Mouse (Mus musculus): ENCODE data around the gene Ace3. TPM values are rescaled to one million over a fixed set of nuclear protein-coding genes. Genes with fewer than 3 reads are reported as not detected.

Gene Ace3
- polyA plus RNA-seq, 1 experiment from 2014 or later: not detected

DNA sequence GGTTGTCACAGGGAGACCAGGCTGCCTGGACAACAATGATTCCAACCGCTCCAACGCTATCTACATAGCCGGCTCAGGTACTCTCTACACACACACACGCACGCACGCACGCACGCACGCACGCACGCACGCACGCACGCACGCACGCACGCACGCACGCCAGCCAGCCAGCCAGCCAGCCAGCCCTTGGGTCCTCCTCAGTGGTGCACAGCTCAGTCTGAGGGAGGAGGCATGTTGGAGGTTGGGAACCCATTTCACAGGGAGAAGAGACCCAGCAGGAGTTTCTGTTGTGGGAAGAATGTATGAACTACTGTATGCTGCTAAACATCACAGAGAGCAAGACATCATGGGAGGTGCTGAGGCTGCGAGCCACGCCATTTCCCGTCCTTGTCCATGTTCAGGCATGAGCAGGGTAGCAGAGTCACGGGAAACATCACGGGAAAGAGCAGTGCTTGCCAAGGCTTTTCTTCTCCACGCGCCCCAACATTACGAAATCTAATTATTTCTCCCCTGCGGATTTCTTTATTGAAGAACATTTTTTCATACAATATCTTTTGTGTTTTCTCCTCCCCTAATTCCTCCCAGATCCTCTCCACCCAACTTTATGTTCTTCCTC lies 38.6 kb upstream of the Ace3 start:
- Histone ChIP-seq H3K9me3 (ENCODE audit: control insufficient read depth, low read length) (no peaks in the 10 kb centered on the region), H3K4me3 (ENCODE audit: low read depth, low read length) (no peak overlapping the region), H3K4me1 (ENCODE audit: control insufficient read depth, insufficient read depth, low read length) (no peaks in the 10 kb centered on the region), H3K4me2 (ENCODE audit: low read depth) (no peak overlapping the region), H3K9ac (ENCODE audit: low read length) (no peak overlapping the region), H3K27ac (ENCODE audit: low read depth, low read length) (no peak overlapping the region), H3K36me3 (ENCODE audit: control insufficient read depth, insufficient read depth, low read length) (no peaks in the 10 kb centered on the region), H3K27me3 (ENCODE audit: control insufficient read depth, insufficient read depth, low read length) (no peaks in the 10 kb centered on the region)
- ATAC-seq (ENCODE audit: insufficient read depth, low FRiP score, low TSS enrichment) (no peak), DNase-seq (ENCODE audit: low spot score) (no peak)
- WGBS: 93% methylated on average over 28 of the region's 28 CpGs

- 62% methylated on average over 6 of the region's 6 CpGs for WGBS
- Histone ChIP-seq H3K9me3 (ENCODE audit: control insufficient read depth, low read length) (no peaks in the 10 kb centered on the region), H3K4me1 (ENCODE audit: control insufficient read depth, insufficient read depth, low read length) (no peaks in the 10 kb centered on the region), H3K4me3 (ENCODE audit: low read depth, low read length) (no peak overlapping the region), H3K27ac (ENCODE audit: low read depth, low read length) (no peak overlapping the region), H3K9ac (ENCODE audit: low read length) (no peak overlapping the region), H3K4me2 (ENCODE audit: low read depth) (no peak overlapping the region), H3K36me3 (ENCODE audit: control insufficient read depth, insufficient read depth, low read length) (no peaks in the 10 kb centered on the region), H3K27me3 (ENCODE audit: control insufficient read depth, insufficient read depth, low read length) (no peaks in the 10 kb centered on the region)
- no peak for DNase-seq (ENCODE audit: low spot score)
- no peak for ATAC-seq (ENCODE audit: insufficient read depth, low FRiP score, low TSS enrichment)
These were observed 37.0 kb upstream of the Ace3 start for GRCm38 (mm10) chr11:105957501-105957900.

- no peak overlapping the region for H3K9ac ChIP-seq (ENCODE audit: low read length)
- H3K4me2 ChIP-seq (ENCODE audit: low read depth): no peak overlapping the region
- no peak overlapping the region for H3K27ac ChIP-seq (ENCODE audit: low read depth, low read length)
- no peaks in the 10 kb centered on the region for H3K9me3 ChIP-seq (ENCODE audit: control insufficient read depth, low read length)
- H3K27me3 ChIP-seq (ENCODE audit: control insufficient read depth, insufficient read depth, low read length): no peaks in the 10 kb centered on the region
- no peaks in the 10 kb centered on the region for H3K36me3 ChIP-seq (ENCODE audit: control insufficient read depth, insufficient read depth, low read length)
- 71% methylated on average over 1 of the region's 1 CpGs for WGBS
- no peaks in the 10 kb centered on the region for H3K4me1 ChIP-seq (ENCODE audit: control insufficient read depth, insufficient read depth, low read length)
- no peak overlapping the region for H3K4me3 ChIP-seq (ENCODE audit: low read depth, low read length)
- ATAC-seq (ENCODE audit: insufficient read depth, low FRiP score, low TSS enrichment) (no peak), DNase-seq (ENCODE audit: low spot score) (no peak)
These were observed 35.9 kb upstream of the Ace3 start for GRCm38 (mm10) chr11:105958566-105958965.

DNA sequence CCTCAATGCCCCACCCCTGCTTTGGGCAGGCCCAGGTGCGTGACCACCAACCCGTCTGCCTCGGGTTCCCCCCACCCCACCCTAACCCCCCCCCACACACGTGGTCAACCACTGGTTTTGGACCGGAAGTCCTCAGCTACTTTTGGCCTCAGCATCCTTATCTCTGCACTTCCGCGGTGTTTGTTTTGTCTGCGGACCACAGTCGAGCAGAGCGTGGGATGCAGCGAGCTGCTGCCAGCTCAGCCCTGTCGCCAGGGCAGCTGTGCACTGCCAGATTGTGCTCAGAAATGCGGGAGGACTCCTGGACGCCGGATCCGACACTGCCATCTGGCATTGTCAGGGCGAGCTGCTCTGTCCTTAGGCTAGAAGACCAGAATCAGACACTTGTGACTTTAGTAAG lies 35.1 kb upstream of the Ace3 start:
- no peaks in the 10 kb centered on the region for H3K27me3 ChIP-seq (ENCODE audit: control insufficient read depth, insufficient read depth, low read length)
- no peaks in the 10 kb centered on the region for H3K36me3 ChIP-seq (ENCODE audit: control insufficient read depth, insufficient read depth, low read length)
- no peaks in the 10 kb centered on the region for H3K4me1 ChIP-seq (ENCODE audit: control insufficient read depth, insufficient read depth, low read length)
- no peaks in the 10 kb centered on the region for H3K9me3 ChIP-seq (ENCODE audit: control insufficient read depth, low read length)
- H3K4me2 ChIP-seq (ENCODE audit: low read depth): no peak overlapping the region
- DNase-seq (ENCODE audit: low spot score) (no peak), ATAC-seq (ENCODE audit: insufficient read depth, low FRiP score, low TSS enrichment) (no peak)
- no peak overlapping the region for H3K27ac ChIP-seq (ENCODE audit: low read depth, low read length)
- no peak overlapping the region for H3K9ac ChIP-seq (ENCODE audit: low read length)
- 62% methylated on average over 17 of the region's 17 CpGs for WGBS
- H3K4me3 ChIP-seq (ENCODE audit: low read depth, low read length): no peak overlapping the region

DNA sequence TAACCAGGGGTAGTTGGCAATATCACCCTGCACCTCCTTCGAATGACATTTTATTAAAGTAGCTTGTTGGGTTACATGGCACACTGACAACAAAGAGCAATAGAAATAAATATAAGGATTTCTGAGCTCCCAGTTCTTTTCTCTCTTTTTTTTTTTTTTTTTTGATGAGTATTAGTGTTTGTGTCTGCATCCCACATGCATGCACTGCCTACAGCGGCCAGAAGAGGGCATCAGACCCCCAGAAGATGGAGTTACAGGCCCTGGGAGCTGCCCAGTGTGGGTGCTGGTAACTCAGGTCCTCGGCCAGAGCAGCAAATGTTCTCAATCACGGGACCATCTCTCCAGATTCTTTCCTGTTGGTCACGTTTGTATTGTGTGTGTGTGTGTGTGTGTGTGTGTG lies 29.8 kb upstream of the Ace3 start:
- Histone ChIP-seq H3K27ac (ENCODE audit: low read depth, low read length) (no peak overlapping the region), H3K36me3 (ENCODE audit: control insufficient read depth, insufficient read depth, low read length) (no peaks in the 10 kb centered on the region), H3K4me3 (ENCODE audit: low read depth, low read length) (no peak overlapping the region), H3K9ac (ENCODE audit: low read length) (no peak overlapping the region), H3K4me1 (ENCODE audit: control insufficient read depth, insufficient read depth, low read length) (0 out of 2 replicates have a peak, but pooled peaks cover 2% of the 10 kb centered on the region), H3K27me3 (ENCODE audit: control insufficient read depth, insufficient read depth, low read length) (peaks cover 27% of the 10 kb centered on the region), H3K9me3 (ENCODE audit: control insufficient read depth, low read length) (no peaks in the 10 kb centered on the region), H3K4me2 (ENCODE audit: low read depth) (no peak overlapping the region)
- DNase-seq (ENCODE audit: low spot score) (no peak), ATAC-seq (ENCODE audit: insufficient read depth, low FRiP score, low TSS enrichment) (no peak)
- 63% methylated on average over 5 of the region's 5 CpGs for WGBS

GRCm38 (mm10) chr11:105966288-105966687 lies 28.2 kb upstream of the Ace3 start:
- Histone ChIP-seq H3K4me3 (ENCODE audit: low read depth, low read length) (no peak overlapping the region), H3K27ac (ENCODE audit: low read depth, low read length) (no peak overlapping the region), H3K9ac (ENCODE audit: low read length) (no peak overlapping the region), H3K4me2 (ENCODE audit: low read depth) (no peak overlapping the region), H3K4me1 (ENCODE audit: control insufficient read depth, insufficient read depth, low read length) (0 out of 2 replicates have a peak, but pooled peaks cover 2% of the 10 kb centered on the region), H3K36me3 (ENCODE audit: control insufficient read depth, insufficient read depth, low read length) (no peaks in the 10 kb centered on the region), H3K27me3 (ENCODE audit: control insufficient read depth, insufficient read depth, low read length) (peaks cover 28% of the 10 kb centered on the region), H3K9me3 (ENCODE audit: control insufficient read depth, low read length) (no peaks in the 10 kb centered on the region)
- 67% methylated on average over 4 of the region's 4 CpGs for WGBS
- DNase-seq (ENCODE audit: low spot score) (no peak), ATAC-seq (ENCODE audit: insufficient read depth, low FRiP score, low TSS enrichment) (no peak)

DNA sequence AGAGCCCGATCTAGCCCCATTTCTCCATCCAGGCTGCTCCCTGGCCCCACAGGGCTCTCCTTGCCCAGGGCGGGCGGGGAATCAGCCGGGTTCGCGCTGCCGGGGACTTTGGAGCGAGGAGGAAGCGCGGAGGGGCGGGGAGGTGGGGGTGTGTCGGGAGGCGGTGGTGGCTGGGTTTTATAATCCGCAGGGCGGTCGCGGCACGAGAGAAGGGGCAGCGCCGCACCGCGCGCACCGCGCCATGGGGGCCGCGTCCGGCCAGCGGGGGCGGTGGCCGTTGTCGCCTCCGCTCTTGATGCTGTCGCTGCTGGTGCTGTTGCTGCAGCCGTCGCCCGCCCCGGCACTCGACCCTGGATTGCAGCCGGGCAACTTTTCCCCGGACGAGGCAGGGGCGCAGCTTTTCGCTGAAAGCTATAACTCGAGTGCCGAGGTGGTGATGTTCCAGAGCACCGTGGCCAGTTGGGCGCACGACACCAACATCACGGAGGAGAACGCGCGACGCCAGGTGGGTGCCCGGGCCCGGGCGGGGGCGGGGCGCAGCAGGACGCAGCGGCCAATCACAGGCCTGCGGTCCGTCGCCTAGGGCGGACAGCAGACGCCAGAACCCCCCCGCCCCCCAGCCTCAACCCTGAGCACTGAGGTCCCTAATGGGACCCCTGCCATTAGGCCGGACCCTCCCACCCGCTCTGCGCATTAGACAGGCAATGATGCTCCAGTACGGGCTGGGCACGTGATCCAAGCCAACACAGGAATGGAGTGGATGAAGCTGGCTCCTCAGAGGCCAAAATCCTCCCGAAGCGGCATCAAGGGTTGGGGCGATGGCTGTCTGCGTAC lies 26.5 kb upstream of the Ace3 start, which contains the start of gene Ace:
Ace (plus strand) TSS at position 205 of the 834 bp plus-strand sequence.
- peak within 1 kb of the TSS; percentile 51 for H3K4me3 ChIP-seq (ENCODE audit: low read depth, low read length)
- no peaks in the 10 kb centered on the region for H3K9me3 ChIP-seq (ENCODE audit: control insufficient read depth, low read length)
- H3K9ac ChIP-seq (ENCODE audit: low read length): peak within 1 kb of the TSS; percentile 30
- DNase-seq (ENCODE audit: low spot score): peak; percentile 67
- peak; percentile 58 for ATAC-seq (ENCODE audit: insufficient read depth, low FRiP score, low TSS enrichment)
- WGBS: under 1% methylated on average over 56 of the region's 76 CpGs
- H3K4me2 ChIP-seq (ENCODE audit: low read depth): peak within 1 kb of the TSS; percentile 97
- H3K27me3 ChIP-seq (ENCODE audit: control insufficient read depth, insufficient read depth, low read length): peaks cover 28% of the 10 kb centered on the region
- H3K36me3 ChIP-seq (ENCODE audit: control insufficient read depth, insufficient read depth, low read length): no peaks in the 10 kb centered on the region
- 0 out of 2 replicates have a peak, but pooled peaks cover 2% of the 10 kb centered on the region for H3K4me1 ChIP-seq (ENCODE audit: control insufficient read depth, insufficient read depth, low read length)
- H3K27ac ChIP-seq (ENCODE audit: low read depth, low read length): no peak within 1 kb of the TSS

DNA sequence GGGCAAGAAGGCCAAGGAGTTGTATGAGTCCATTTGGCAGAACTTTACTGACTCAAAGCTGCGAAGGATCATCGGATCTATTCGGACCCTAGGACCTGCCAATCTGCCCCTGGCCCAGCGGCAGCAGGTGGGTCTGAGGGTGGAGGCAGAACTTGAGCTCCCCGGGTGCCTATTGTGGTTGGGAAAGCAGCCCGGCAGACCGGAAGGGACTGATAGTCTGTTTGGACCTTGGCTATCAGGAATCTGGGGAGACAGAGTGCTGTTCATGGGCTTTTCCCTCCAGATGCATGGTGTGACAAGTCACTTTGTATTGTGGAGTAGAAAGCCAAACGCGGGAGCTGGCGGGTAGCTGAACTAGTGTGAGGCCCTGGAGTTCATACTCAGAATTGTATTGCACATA lies 25.5 kb upstream of the Ace3 start:
- DNase-seq (ENCODE audit: low spot score) (no peak), ATAC-seq (ENCODE audit: insufficient read depth, low FRiP score, low TSS enrichment) (no peak)
- WGBS: 45% methylated on average over 10 of the region's 10 CpGs
- Histone ChIP-seq H3K27me3 (ENCODE audit: control insufficient read depth, insufficient read depth, low read length) (peaks cover 28% of the 10 kb centered on the region), H3K9me3 (ENCODE audit: control insufficient read depth, low read length) (no peaks in the 10 kb centered on the region), H3K4me3 (ENCODE audit: low read depth, low read length) (no peak overlapping the region), H3K36me3 (ENCODE audit: control insufficient read depth, insufficient read depth, low read length) (no peaks in the 10 kb centered on the region), H3K4me2 (ENCODE audit: low read depth) (no peak overlapping the region), H3K4me1 (ENCODE audit: control insufficient read depth, insufficient read depth, low read length) (0 out of 2 replicates have a peak, but pooled peaks cover 2% of the 10 kb centered on the region), H3K9ac (ENCODE audit: low read length) (no peak overlapping the region), H3K27ac (ENCODE audit: low read depth, low read length) (no peak overlapping the region)

- Histone ChIP-seq H3K9me3 (ENCODE audit: control insufficient read depth, low read length) (no peaks in the 10 kb centered on the region), H3K36me3 (ENCODE audit: control insufficient read depth, insufficient read depth, low read length) (no peaks in the 10 kb centered on the region), H3K4me2 (ENCODE audit: low read depth) (no peak overlapping the region), H3K9ac (ENCODE audit: low read length) (no peak overlapping the region), H3K27me3 (ENCODE audit: control insufficient read depth, insufficient read depth, low read length) (peaks cover 28% of the 10 kb centered on the region), H3K4me1 (ENCODE audit: control insufficient read depth, insufficient read depth, low read length) (0 out of 2 replicates have a peak, but pooled peaks cover 2% of the 10 kb centered on the region), H3K4me3 (ENCODE audit: low read depth, low read length) (no peak overlapping the region), H3K27ac (ENCODE audit: low read depth, low read length) (no peak overlapping the region)
- 71% methylated on average over 1 of the region's 1 CpGs for WGBS
- DNase-seq (ENCODE audit: low spot score) (no peak), ATAC-seq (ENCODE audit: insufficient read depth, low FRiP score, low TSS enrichment) (no peak)
These were observed 25.0 kb upstream of the Ace3 start for GRCm38 (mm10) chr11:105969516-105969915.
